Comparison of ENCODE assay signal across 19 mouse cellular contexts in the genomic region with DNA sequence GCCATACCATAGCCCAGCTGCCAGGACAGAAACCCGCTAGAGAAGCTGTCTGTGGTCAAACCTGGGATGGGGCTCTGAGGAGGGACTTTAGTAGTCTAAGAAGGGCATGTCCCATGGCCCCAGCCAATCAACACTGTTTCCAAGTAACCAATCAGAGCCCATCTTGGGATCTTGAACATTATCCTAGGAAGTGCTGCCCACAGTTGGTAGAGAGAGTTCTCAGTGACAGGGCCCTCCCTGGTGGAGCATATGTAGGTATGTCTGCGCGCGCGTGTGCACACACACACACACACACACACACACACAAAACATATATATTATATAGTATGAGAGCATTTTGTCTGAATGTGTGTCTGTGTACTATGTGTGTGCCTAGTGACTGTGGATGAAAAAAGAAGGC.
"Had no signal": no experiment of that assay in that cellular context is flagged by ENCODE, and none has a peak within 500 bp of the region (broad histone marks: within the 10 kb centered on the region; RNA-seq: fewer than 3 reads in every experiment).

No protein-coding gene starts in this region.

- H3K9ac ChIP-seq: limb, embryonic 12.5 days; limb, embryonic 15.5 days; liver, embryonic 12.5 days; lung, embryonic 15.5 days; midbrain, embryonic 13.5 days; neural tube, embryonic 13.5 days had no signal

- H3K27ac ChIP-seq: limb, embryonic 12.5 days; limb, embryonic 15.5 days; liver, embryonic 12.5 days; lung, embryonic 15.5 days; midbrain, embryonic 10.5 days; midbrain, embryonic 13.5 days; neural tube, embryonic 13.5 days had no signal

- H3K27me3 ChIP-seq: limb, embryonic 12.5 days; limb, embryonic 15.5 days; liver, embryonic 12.5 days; lung, embryonic 15.5 days; megakaryocyte, embryonic 14.5 days; midbrain, embryonic 13.5 days; neural tube, embryonic 13.5 days had no signal

- H3K4me3 ChIP-seq: limb, embryonic 12.5 days; limb, embryonic 15.5 days; liver, embryonic 12.5 days; lung, embryonic 15.5 days; megakaryocyte, embryonic 14.5 days; midbrain, embryonic 10.5 days; midbrain, embryonic 13.5 days; myocyte; neural tube, embryonic 13.5 days had no signal

- H3K9me3 ChIP-seq: limb, embryonic 12.5 days; limb, embryonic 15.5 days; liver, embryonic 12.5 days; lung, embryonic 15.5 days; megakaryocyte, embryonic 14.5 days; midbrain, embryonic 10.5 days; midbrain, embryonic 13.5 days; neural tube, embryonic 13.5 days had no signal

- DNase-seq: kidney, adult 18-20 months; kidney, adult 9 months; kidney, postnatal 14 days; kidney, postnatal 4 days; left cerebral cortex, postnatal 4 days; lung, adult 18-20 months; lung, postnatal 10 days; lung, postnatal 36 days; retina, postnatal 1 day; thymus, adult 18-20 months had no signal

- H3K4me1 ChIP-seq: limb, embryonic 12.5 days; liver, embryonic 12.5 days; lung, embryonic 15.5 days; midbrain, embryonic 10.5 days; midbrain, embryonic 13.5 days; neural tube, embryonic 13.5 days had no signal
